Mouse (Mus musculus): ENCODE results near the gene Sp100. TPM values are rescaled to one million over a fixed set of nuclear protein-coding genes. Genes with fewer than 3 reads are reported as not detected.

The Sp100 gene
- polyA plus RNA-seq, 1 experiment from 2014 or later = 2.6 TPM

GRCm38 (mm10) chr1:85703245-85704186, 53.7 kb downstream of the Sp100 start:
- WGBS = 14% methylated on average over 22 of the region's 22 CpGs

GRCm38 (mm10) chr1:85705552-85705951, 55.8 kb downstream of the Sp100 start:
- Histone ChIP-seq H3K36me3 (no peaks in the 10 kb centered on the region), H3K9me3 (no peaks in the 10 kb centered on the region), H3K27me3 (replicated peaks) (no peaks in the 10 kb centered on the region), H3K9ac (no peak overlapping the region), H3K4me2 (replicated peaks) (no peak overlapping the region), H3K27ac (no peak overlapping the region), H3K4me3 (replicated peaks) (no peak overlapping the region), H3K4me1 (replicated peaks) (no peaks in the 10 kb centered on the region)
- WGBS = 93% methylated on average over 1 of the region's 1 CpGs
- no peak for ATAC-seq

More at GRCm38 (mm10) chr1:85703245-85704186, 53.7 kb downstream of the Sp100 start:
- Histone ChIP-seq H3K36me3 (no peaks in the 10 kb centered on the region), H3K27ac (no peak overlapping the region), H3K4me1 (replicated peaks) (no peaks in the 10 kb centered on the region), H3K4me3 (replicated peaks) (peak overlapping the region; percentile 27), H3K4me2 (replicated peaks) (peak overlapping the region; percentile 65), H3K9me3 (no peaks in the 10 kb centered on the region), H3K27me3 (replicated peaks) (no peaks in the 10 kb centered on the region), H3K9ac (peak overlapping the region; percentile 26; the same call in 1 of the 2 replicates)
- ATAC-seq = peak; percentile 99

GRCm38 (mm10) chr1:85706754-85707153, 57.0 kb downstream of the Sp100 start:
- H3K27me3 ChIP-seq (replicated peaks) = no peaks in the 10 kb centered on the region
- H3K4me3 ChIP-seq (replicated peaks) = no peak overlapping the region
- no peak overlapping the region for H3K27ac ChIP-seq
- H3K4me2 ChIP-seq (replicated peaks) = no peak overlapping the region
- no peaks in the 10 kb centered on the region for H3K9me3 ChIP-seq
- ATAC-seq = no peak
- no peaks in the 10 kb centered on the region for H3K4me1 ChIP-seq (replicated peaks)
- no peak overlapping the region for H3K9ac ChIP-seq
- 90% methylated on average over 2 of the region's 2 CpGs for whole genome bisulfite sequencing
- H3K36me3 ChIP-seq = no peaks in the 10 kb centered on the region

- Histone ChIP-seq H3K4me1 (replicated peaks) (no peaks in the 10 kb centered on the region), H3K27me3 (replicated peaks) (no peaks in the 10 kb centered on the region), H3K9me3 (no peaks in the 10 kb centered on the region), H3K4me2 (replicated peaks) (no peak overlapping the region), H3K9ac (no peak overlapping the region), H3K4me3 (replicated peaks) (no peak overlapping the region), H3K27ac (no peak overlapping the region), H3K36me3 (no peaks in the 10 kb centered on the region)
- no peak for ATAC-seq
Measured at GRCm38 (mm10) chr1:85714501-85714900, 64.7 kb downstream of the Sp100 start.

GRCm38 (mm10) chr1:85716447-85717027, 66.7 kb downstream of the Sp100 start:
- H3K9me3 ChIP-seq = no peaks in the 10 kb centered on the region
- H3K9ac ChIP-seq = no peak overlapping the region
- WGBS = 71% methylated on average over 7 of the region's 7 CpGs
- no peak overlapping the region for H3K4me3 ChIP-seq (replicated peaks)
- H3K4me1 ChIP-seq (replicated peaks) = no peaks in the 10 kb centered on the region
- no peaks in the 10 kb centered on the region for H3K36me3 ChIP-seq
- H3K27ac ChIP-seq = no peak overlapping the region
- no peak for ATAC-seq
- no peaks in the 10 kb centered on the region for H3K27me3 ChIP-seq (replicated peaks)
- H3K4me2 ChIP-seq (replicated peaks) = no peak overlapping the region

GRCm38 (mm10) chr1:85719049-85719448, 69.3 kb downstream of the Sp100 start:
- H3K27ac ChIP-seq = no peak overlapping the region
- H3K4me2 ChIP-seq (replicated peaks) = no peak overlapping the region
- WGBS = 60% methylated on average over 4 of the region's 4 CpGs
- H3K36me3 ChIP-seq = no peaks in the 10 kb centered on the region
- H3K9ac ChIP-seq = no peak overlapping the region
- H3K4me3 ChIP-seq (replicated peaks) = no peak overlapping the region
- H3K4me1 ChIP-seq (replicated peaks) = no peaks in the 10 kb centered on the region
- no peak for ATAC-seq
- H3K27me3 ChIP-seq (replicated peaks) = no peaks in the 10 kb centered on the region
- H3K9me3 ChIP-seq = no peaks in the 10 kb centered on the region

- no peak for ATAC-seq
- Histone ChIP-seq H3K4me1 (replicated peaks) (no peaks in the 10 kb centered on the region), H3K4me3 (replicated peaks) (no peak overlapping the region), H3K4me2 (replicated peaks) (no peak overlapping the region), H3K9me3 (no peaks in the 10 kb centered on the region), H3K27ac (no peak overlapping the region), H3K27me3 (replicated peaks) (no peaks in the 10 kb centered on the region), H3K9ac (no peak overlapping the region), H3K36me3 (no peaks in the 10 kb centered on the region)
- 68% methylated on average over 10 of the region's 10 CpGs for WGBS
Measured at GRCm38 (mm10) chr1:85720220-85720893, 70.6 kb downstream of the Sp100 start.

- no peaks in the 10 kb centered on the region for H3K36me3 ChIP-seq
- 80% methylated on average over 6 of the region's 6 CpGs for WGBS
- no peak overlapping the region for H3K4me2 ChIP-seq (replicated peaks)
- no peak overlapping the region for H3K27ac ChIP-seq
- no peak overlapping the region for H3K9ac ChIP-seq
- no peaks in the 10 kb centered on the region for H3K4me1 ChIP-seq (replicated peaks)
- H3K4me3 ChIP-seq (replicated peaks) = no peak overlapping the region
- H3K27me3 ChIP-seq (replicated peaks) = no peaks in the 10 kb centered on the region
- no peak for ATAC-seq
- no peaks in the 10 kb centered on the region for H3K9me3 ChIP-seq
Measured at GRCm38 (mm10) chr1:85730471-85730870, 80.7 kb downstream of the Sp100 start.

GRCm38 (mm10) chr1:85732581-85732980, 82.8 kb downstream of the Sp100 start:
- H3K27ac ChIP-seq = no peak overlapping the region
- H3K4me2 ChIP-seq (replicated peaks) = no peak overlapping the region
- WGBS = 85% methylated on average over 3 of the region's 3 CpGs
- ATAC-seq = no peak
- no peaks in the 10 kb centered on the region for H3K9me3 ChIP-seq
- no peaks in the 10 kb centered on the region for H3K36me3 ChIP-seq
- H3K4me1 ChIP-seq (replicated peaks) = no peaks in the 10 kb centered on the region
- H3K9ac ChIP-seq = no peak overlapping the region
- H3K27me3 ChIP-seq (replicated peaks) = no peaks in the 10 kb centered on the region
- H3K4me3 ChIP-seq (replicated peaks) = no peak overlapping the region

- H3K4me2 ChIP-seq (replicated peaks) = no peak overlapping the region
- H3K36me3 ChIP-seq = no peaks in the 10 kb centered on the region
- no peak overlapping the region for H3K9ac ChIP-seq
- H3K9me3 ChIP-seq = no peaks in the 10 kb centered on the region
- no peaks in the 10 kb centered on the region for H3K27me3 ChIP-seq (replicated peaks)
- no peak overlapping the region for H3K4me3 ChIP-seq (replicated peaks)
- 74% methylated on average over 1 of the region's 1 CpGs for WGBS
- no peak for ATAC-seq
- H3K4me1 ChIP-seq (replicated peaks) = no peaks in the 10 kb centered on the region
- no peak overlapping the region for H3K27ac ChIP-seq
Measured at GRCm38 (mm10) chr1:85734511-85734910, 84.7 kb downstream of the Sp100 start.

- H3K4me1 ChIP-seq (replicated peaks) = no peaks in the 10 kb centered on the region
- H3K36me3 ChIP-seq = no peaks in the 10 kb centered on the region
- no peak overlapping the region for H3K9ac ChIP-seq
- ATAC-seq = 0 out of 2 replicates have a peak, but pooled peaks have one; percentile 35
- WGBS = 68% methylated on average over 13 of the region's 13 CpGs
- no peaks in the 10 kb centered on the region for H3K9me3 ChIP-seq
- H3K4me3 ChIP-seq (replicated peaks) = no peak overlapping the region
- peak overlapping the region; percentile 58; the same call in 1 of the 2 replicates for H3K4me2 ChIP-seq (replicated peaks)
- H3K27ac ChIP-seq = no peak overlapping the region
- no peaks in the 10 kb centered on the region for H3K27me3 ChIP-seq (replicated peaks)
Measured at GRCm38 (mm10) chr1:85735463-85736123, 85.8 kb downstream of the Sp100 start.

Data from intestine, embryonic 15.5 days (tissue).